Mouse (Mus musculus) spleen, adult 2 months (tissue): Measurements from ENCODE around the gene Timm10b.

Source experiments
- CTCF ChIP-seq: fragments of 200-500 bp; IDR thresholded peaks from 2 replicates; pipeline ENCODE4 v1.5.1; 2011; ENCODE audit warnings: mild to moderate bottlenecking, inconsistent platforms; ENCODE audit not compliant: insufficient read depth, insufficient read length, insufficient replicate concordance; ENCODE audit errors: extremely low read depth
- POLR2A ChIP-seq: fragments of 200-500 bp; IDR thresholded peaks from 2 replicates; pipeline ENCODE4 v1.6.1; 2011; ENCODE audit warnings: low read depth, low read length, inconsistent platforms

DNA sequence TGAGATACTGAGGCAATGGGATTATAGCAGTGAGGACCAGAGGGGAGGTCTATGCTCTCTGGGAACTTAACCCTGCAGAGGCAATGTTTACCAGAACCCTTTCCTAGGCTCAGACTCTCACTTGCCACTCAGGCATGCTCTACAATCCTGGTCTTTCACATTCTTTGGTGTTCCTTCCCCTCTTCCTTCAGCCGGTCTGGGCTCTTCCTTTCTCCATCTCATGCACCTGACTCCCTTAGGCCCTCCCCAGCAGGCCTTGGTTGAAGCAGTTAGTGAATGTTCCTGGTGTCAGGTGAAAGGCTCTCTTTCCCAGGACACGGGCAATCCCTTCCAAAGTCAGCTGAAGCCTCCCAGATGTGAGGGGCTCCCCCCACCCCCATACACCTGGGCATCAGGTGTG, at the start of gene Timm10b:
- TF ChIP-seq POLR2A (no peak), CTCF (no peak)
